Mouse (Mus musculus): Measurements from ENCODE around the gene Psap. TPM values are rescaled to one million over a fixed set of nuclear protein-coding genes. Genes with fewer than 3 reads are reported as not detected.
"Not testable (repeated sequence)": the region's sequence is repeated elsewhere in the genome, so short reads cannot be mapped to it uniquely, and the experiment has no call there.

Gene Psap
- polyA plus RNA-seq, 1 experiment from 2014 or later, result 104 TPM

DNA sequence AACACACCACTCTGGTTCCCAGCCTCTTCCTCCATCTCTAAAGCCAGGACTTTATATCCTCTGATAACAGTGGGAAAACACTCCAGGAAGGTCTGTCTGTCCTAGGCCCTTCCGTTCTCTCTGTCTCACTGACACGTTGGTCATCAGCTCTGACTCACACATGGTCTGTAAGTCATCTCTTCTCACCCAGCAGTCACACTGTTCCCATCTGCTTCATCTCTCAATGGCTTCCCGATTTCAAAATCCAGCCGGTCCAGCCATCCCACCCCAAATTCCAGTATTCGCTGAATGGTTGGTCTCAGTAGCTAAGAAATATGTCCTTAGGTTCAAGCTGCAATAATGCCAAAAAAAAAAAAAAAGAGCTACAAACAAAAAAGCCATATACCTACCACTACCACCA, 33.5 kb upstream of the Psap start:
- no peak overlapping the region for H3K4me2 ChIP-seq (ENCODE audit: low read length)
- no peaks in the 10 kb centered on the region for H3K27me3 ChIP-seq (replicated peaks; ENCODE audit: control insufficient read depth, insufficient read depth, low read length)
- DNase-seq (ENCODE audit: low spot score), result no peak
- no peak for ATAC-seq (replicated peaks; ENCODE audit: low FRiP score, low TSS enrichment, low read depth)
- H3K4me1 ChIP-seq (replicated peaks; ENCODE audit: control insufficient read depth, insufficient read depth, low read length), result 0 out of 2 replicates have a peak, but pooled peaks cover 3% of the 10 kb centered on the region
- no peak overlapping the region for H3K9ac ChIP-seq (ENCODE audit: low read length)
- WGBS, result 78% methylated on average over 5 of the region's 5 CpGs
- no peak overlapping the region for H3K4me3 ChIP-seq (ENCODE audit: low read depth, low read length)
- no peaks in the 10 kb centered on the region for H3K36me3 ChIP-seq (ENCODE audit: control insufficient read depth, insufficient read depth, low read length)
- H3K9me3 ChIP-seq (ENCODE audit: control insufficient read depth, low read length), result no peaks in the 10 kb centered on the region
- H3K27ac ChIP-seq (ENCODE audit: low read depth), result no peak overlapping the region

DNA sequence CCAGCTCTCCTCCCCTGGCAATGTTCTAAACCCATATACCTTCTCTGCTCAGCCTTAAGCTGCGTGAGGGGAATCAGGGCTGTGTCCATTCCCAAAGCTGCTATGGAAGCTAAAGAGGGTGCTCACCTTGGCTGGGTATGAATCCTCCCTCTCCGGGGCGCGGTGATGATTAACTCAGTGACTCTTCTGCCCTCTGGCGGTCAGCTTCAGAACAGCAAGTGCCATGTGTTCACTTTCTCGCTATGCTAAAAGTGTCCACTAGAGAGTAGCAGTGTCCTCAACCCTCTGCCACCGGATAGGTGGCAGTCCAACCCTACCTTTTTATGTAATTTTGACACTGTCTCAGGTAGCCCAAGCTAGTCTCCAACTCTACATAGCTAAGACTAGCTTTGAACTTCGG, 32.4 kb upstream of the Psap start:
- H3K27ac ChIP-seq (ENCODE audit: low read depth), result no peak overlapping the region
- no peak overlapping the region for H3K4me3 ChIP-seq (ENCODE audit: low read depth, low read length)
- no peaks in the 10 kb centered on the region for H3K27me3 ChIP-seq (replicated peaks; ENCODE audit: control insufficient read depth, insufficient read depth, low read length)
- no peaks in the 10 kb centered on the region for H3K36me3 ChIP-seq (ENCODE audit: control insufficient read depth, insufficient read depth, low read length)
- 4% methylated on average over 8 of the region's 8 CpGs for WGBS
- DNase-seq (ENCODE audit: low spot score) (peak; percentile 99), ATAC-seq (replicated peaks; ENCODE audit: low FRiP score, low TSS enrichment, low read depth) (peak; percentile 78)
- H3K9me3 ChIP-seq (ENCODE audit: control insufficient read depth, low read length), result no peaks in the 10 kb centered on the region
- H3K4me2 ChIP-seq (ENCODE audit: low read length), result no peak overlapping the region
- 0 out of 2 replicates have a peak, but pooled peaks cover 3% of the 10 kb centered on the region for H3K4me1 ChIP-seq (replicated peaks; ENCODE audit: control insufficient read depth, insufficient read depth, low read length)
- H3K9ac ChIP-seq (ENCODE audit: low read length), result no peak overlapping the region

DNA sequence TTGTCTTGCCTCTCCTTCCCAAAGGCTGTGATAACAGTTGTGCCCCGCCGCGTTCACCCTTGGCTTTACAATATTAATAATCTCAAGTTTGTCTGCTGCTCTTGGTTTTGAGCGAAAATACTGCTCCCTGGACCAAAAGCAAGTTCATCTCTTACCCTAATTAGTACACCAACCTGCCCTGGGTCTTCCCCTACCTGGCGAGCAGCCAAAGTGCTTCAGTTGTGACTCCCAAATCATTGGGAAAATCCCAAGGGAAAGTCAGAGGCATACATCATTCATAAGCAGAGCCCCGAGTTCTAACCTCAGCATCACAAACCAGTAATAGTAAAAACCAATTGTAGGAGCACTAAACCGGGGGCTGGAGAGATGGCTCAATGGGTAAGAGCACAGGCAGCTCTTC, 31.8 kb upstream of the Psap start:
- Histone ChIP-seq H3K27ac (ENCODE audit: low read depth) (no peak overlapping the region), H3K4me2 (ENCODE audit: low read length) (no peak overlapping the region), H3K4me1 (replicated peaks; ENCODE audit: control insufficient read depth, insufficient read depth, low read length) (0 out of 2 replicates have a peak, but pooled peaks cover 3% of the 10 kb centered on the region), H3K9me3 (ENCODE audit: control insufficient read depth, low read length) (no peaks in the 10 kb centered on the region), H3K36me3 (ENCODE audit: control insufficient read depth, insufficient read depth, low read length) (no peaks in the 10 kb centered on the region), H3K4me3 (ENCODE audit: low read depth, low read length) (no peak overlapping the region), H3K9ac (ENCODE audit: low read length) (no peak overlapping the region), H3K27me3 (replicated peaks; ENCODE audit: control insufficient read depth, insufficient read depth, low read length) (no peaks in the 10 kb centered on the region)
- 79% methylated on average over 7 of the region's 7 CpGs for WGBS
- ATAC-seq (replicated peaks; ENCODE audit: low FRiP score, low TSS enrichment, low read depth) (no peak), DNase-seq (ENCODE audit: low spot score) (no peak)

DNA sequence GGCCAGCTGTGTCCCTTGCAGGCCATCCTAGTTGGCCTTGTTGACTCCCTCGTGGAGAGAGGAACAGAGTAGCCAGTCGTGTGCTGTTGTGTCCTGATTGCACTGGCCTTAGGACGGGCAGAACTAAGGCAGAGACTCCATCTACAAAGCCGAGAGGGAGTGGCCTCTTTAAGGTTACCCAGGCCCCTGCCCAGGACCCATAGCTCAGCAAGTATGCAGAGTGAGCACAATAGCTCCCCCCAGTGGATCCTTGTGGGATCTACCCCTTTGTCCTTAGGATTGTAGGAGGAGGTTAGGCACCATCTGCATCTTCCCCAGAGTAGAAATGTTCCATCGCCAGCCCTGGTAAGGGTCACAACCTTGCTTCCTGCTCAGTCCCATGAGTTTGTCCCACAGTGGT, 30.9 kb upstream of the Psap start:
- Histone ChIP-seq H3K4me1 (replicated peaks; ENCODE audit: control insufficient read depth, insufficient read depth, low read length) (0 out of 2 replicates have a peak, but pooled peaks cover 3% of the 10 kb centered on the region), H3K27me3 (replicated peaks; ENCODE audit: control insufficient read depth, insufficient read depth, low read length) (no peaks in the 10 kb centered on the region), H3K36me3 (ENCODE audit: control insufficient read depth, insufficient read depth, low read length) (no peaks in the 10 kb centered on the region), H3K9ac (ENCODE audit: low read length) (no peak overlapping the region), H3K27ac (ENCODE audit: low read depth) (no peak overlapping the region), H3K4me3 (ENCODE audit: low read depth, low read length) (no peak overlapping the region), H3K9me3 (ENCODE audit: control insufficient read depth, low read length) (no peaks in the 10 kb centered on the region), H3K4me2 (ENCODE audit: low read length) (no peak overlapping the region)
- 41% methylated on average over 5 of the region's 5 CpGs for WGBS
- ATAC-seq (replicated peaks; ENCODE audit: low FRiP score, low TSS enrichment, low read depth) (no peak; the same call in 1 of the 2 replicates), DNase-seq (ENCODE audit: low spot score) (peak; percentile 81)

DNA sequence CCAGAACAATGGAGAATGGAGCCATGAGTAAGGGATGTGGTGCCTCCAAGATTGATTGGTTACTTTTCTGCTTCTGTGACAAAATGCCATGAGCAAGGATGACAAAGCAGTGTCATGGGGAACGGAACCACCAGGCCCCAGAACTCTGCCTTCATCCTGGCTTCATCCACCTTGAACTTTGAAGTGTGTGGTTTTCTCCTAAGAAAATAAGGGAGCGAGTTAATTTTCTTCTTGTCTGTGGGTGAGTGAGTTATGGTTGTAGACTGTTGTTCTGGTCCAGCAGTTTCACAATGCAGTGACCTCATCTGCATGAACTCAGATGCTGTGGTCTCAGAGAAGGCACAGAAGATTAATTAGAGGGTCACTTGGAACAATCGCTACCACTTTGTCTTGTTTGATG, 29.1 kb upstream of the Psap start:
- not testable (repeated sequence) for H3K4me3 ChIP-seq (ENCODE audit: low read depth, low read length); H3K4me1 ChIP-seq (replicated peaks; ENCODE audit: control insufficient read depth, insufficient read depth, low read length); ATAC-seq (replicated peaks; ENCODE audit: low FRiP score, low TSS enrichment, low read depth); H3K27me3 ChIP-seq (replicated peaks; ENCODE audit: control insufficient read depth, insufficient read depth, low read length); DNase-seq (ENCODE audit: low spot score); H3K9me3 ChIP-seq (ENCODE audit: control insufficient read depth, low read length); H3K36me3 ChIP-seq (ENCODE audit: control insufficient read depth, insufficient read depth, low read length); H3K9ac ChIP-seq (ENCODE audit: low read length); H3K27ac ChIP-seq (ENCODE audit: low read depth); H3K4me2 ChIP-seq (ENCODE audit: low read length)
- 75% methylated on average over 3 of the region's 3 CpGs for WGBS

DNA sequence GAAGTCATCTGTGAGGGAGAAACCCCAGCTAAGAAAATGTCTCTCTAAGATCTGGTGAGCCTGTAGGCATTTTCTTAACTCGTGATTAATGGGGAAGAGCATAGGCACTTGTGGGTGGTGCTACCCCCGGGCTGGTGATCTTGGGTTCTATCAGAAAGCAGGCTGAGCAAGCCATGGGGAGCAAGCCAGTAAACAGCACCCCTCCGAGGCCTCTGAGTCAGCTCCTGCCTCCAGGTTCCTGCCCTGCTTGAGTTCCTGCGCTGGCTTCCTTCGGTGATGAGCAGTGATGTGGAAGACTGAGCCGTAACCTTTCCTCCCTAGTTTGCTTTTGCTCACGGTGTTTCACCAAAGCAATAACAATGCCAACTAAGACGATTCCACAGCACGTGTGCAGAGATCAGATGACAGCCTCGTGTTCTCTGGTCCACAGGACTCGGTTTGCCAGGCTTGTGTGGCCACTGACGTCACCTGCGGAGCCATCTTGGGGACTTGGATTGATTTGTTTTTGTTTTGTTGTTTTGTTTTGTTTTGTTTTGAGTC, 26.9 kb upstream of the Psap start:
- no peak overlapping the region for H3K9ac ChIP-seq (ENCODE audit: low read length)
- no peak for DNase-seq (ENCODE audit: low spot score)
- no peak overlapping the region for H3K4me2 ChIP-seq (ENCODE audit: low read length)
- no peaks in the 10 kb centered on the region for H3K27me3 ChIP-seq (replicated peaks; ENCODE audit: control insufficient read depth, insufficient read depth, low read length)
- ATAC-seq (replicated peaks; ENCODE audit: low FRiP score, low TSS enrichment, low read depth), result no peak
- no peaks in the 10 kb centered on the region for H3K36me3 ChIP-seq (ENCODE audit: control insufficient read depth, insufficient read depth, low read length)
- H3K27ac ChIP-seq (ENCODE audit: low read depth), result no peak overlapping the region
- 90% methylated on average over 13 of the region's 13 CpGs for WGBS
- H3K4me3 ChIP-seq (ENCODE audit: low read depth, low read length), result no peak overlapping the region
- H3K4me1 ChIP-seq (replicated peaks; ENCODE audit: control insufficient read depth, insufficient read depth, low read length), result no peaks in the 10 kb centered on the region
- no peaks in the 10 kb centered on the region for H3K9me3 ChIP-seq (ENCODE audit: control insufficient read depth, low read length)

DNA sequence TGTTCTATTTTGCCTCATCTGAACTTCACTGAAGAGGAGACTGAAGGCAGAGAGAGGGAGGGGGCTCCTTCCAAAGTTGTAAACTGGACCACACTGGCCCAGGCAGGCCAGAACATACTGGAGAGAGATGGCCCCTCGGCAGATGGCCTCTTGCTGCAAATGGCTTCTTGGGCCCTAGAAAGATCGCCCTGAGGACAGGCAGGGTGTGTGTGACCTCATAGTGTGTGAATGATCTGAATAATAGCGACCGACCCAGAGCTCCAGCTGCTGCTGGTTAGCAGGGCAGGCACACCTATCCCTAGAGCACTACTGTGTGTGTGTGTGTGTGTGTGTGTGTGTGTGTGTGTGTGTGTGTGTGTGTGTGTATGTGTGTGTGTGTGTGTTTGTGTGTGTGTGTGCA, 25.2 kb upstream of the Psap start:
- Histone ChIP-seq H3K4me2 (ENCODE audit: low read length) (no peak overlapping the region), H3K4me1 (replicated peaks; ENCODE audit: control insufficient read depth, insufficient read depth, low read length) (no peaks in the 10 kb centered on the region), H3K9me3 (ENCODE audit: control insufficient read depth, low read length) (no peaks in the 10 kb centered on the region), H3K27ac (ENCODE audit: low read depth) (no peak overlapping the region), H3K9ac (ENCODE audit: low read length) (no peak overlapping the region), H3K27me3 (replicated peaks; ENCODE audit: control insufficient read depth, insufficient read depth, low read length) (no peaks in the 10 kb centered on the region), H3K4me3 (ENCODE audit: low read depth, low read length) (no peak overlapping the region), H3K36me3 (ENCODE audit: control insufficient read depth, insufficient read depth, low read length) (no peaks in the 10 kb centered on the region)
- no peak for ATAC-seq (replicated peaks; ENCODE audit: low FRiP score, low TSS enrichment, low read depth)
- WGBS, result 82% methylated on average over 4 of the region's 4 CpGs
- DNase-seq (ENCODE audit: low spot score), result no peak

DNA sequence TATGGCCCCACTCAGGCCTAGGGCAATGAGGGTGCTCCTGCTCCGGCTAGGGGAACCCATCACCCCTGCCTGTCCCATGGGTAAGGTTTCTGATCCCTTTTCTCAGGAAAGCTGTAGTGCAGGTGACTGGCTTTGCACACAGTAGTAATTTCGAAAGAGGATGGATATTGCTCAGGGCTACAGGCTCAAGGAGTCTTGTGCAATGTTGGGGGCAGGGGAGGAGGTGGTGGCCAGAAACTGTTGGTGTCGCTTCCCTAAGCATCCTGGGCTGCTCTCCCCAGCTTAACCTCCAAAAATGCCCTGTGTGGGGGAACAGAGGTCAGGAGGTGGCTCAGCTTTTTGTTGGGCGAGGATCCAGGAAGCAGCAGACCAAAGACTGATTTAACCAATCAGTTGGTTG, 24.8 kb upstream of the Psap start:
- H3K27ac ChIP-seq (ENCODE audit: low read depth), result no peak overlapping the region
- DNase-seq (ENCODE audit: low spot score), result no peak
- H3K27me3 ChIP-seq (replicated peaks; ENCODE audit: control insufficient read depth, insufficient read depth, low read length), result no peaks in the 10 kb centered on the region
- ATAC-seq (replicated peaks; ENCODE audit: low FRiP score, low TSS enrichment, low read depth), result no peak
- H3K36me3 ChIP-seq (ENCODE audit: control insufficient read depth, insufficient read depth, low read length), result no peaks in the 10 kb centered on the region
- 72% methylated on average over 4 of the region's 4 CpGs for WGBS
- no peaks in the 10 kb centered on the region for H3K9me3 ChIP-seq (ENCODE audit: control insufficient read depth, low read length)
- no peak overlapping the region for H3K4me2 ChIP-seq (ENCODE audit: low read length)
- no peaks in the 10 kb centered on the region for H3K4me1 ChIP-seq (replicated peaks; ENCODE audit: control insufficient read depth, insufficient read depth, low read length)
- H3K9ac ChIP-seq (ENCODE audit: low read length), result no peak overlapping the region
- no peak overlapping the region for H3K4me3 ChIP-seq (ENCODE audit: low read depth, low read length)

DNA sequence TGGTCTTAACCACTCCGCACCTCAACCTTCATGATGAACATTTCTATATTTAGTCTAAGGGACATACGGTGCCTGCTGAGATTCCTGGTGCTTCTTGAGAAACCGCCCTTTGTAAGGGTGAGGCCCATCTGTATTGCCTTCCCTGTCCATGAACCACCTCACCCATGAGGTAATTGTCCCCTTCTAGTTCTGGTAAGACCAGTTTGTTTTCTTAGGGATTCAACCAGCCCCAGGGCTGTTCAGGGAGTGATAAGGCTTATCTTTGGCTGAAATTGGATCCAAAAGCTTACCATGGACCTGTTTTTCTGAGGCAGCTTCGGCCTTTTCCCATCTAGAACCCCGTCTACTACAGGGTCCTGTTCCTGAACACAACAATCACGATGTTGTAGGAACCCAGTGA, 21.3 kb upstream of the Psap start:
- DNase-seq (ENCODE audit: low spot score), result no peak
- H3K4me3 ChIP-seq (ENCODE audit: low read depth, low read length), result no peak overlapping the region
- H3K4me1 ChIP-seq (replicated peaks; ENCODE audit: control insufficient read depth, insufficient read depth, low read length), result no peaks in the 10 kb centered on the region
- no peaks in the 10 kb centered on the region for H3K27me3 ChIP-seq (replicated peaks; ENCODE audit: control insufficient read depth, insufficient read depth, low read length)
- H3K4me2 ChIP-seq (ENCODE audit: low read length), result no peak overlapping the region
- ATAC-seq (replicated peaks; ENCODE audit: low FRiP score, low TSS enrichment, low read depth), result peak; percentile 72
- no peaks in the 10 kb centered on the region for H3K9me3 ChIP-seq (ENCODE audit: control insufficient read depth, low read length)
- peak overlapping the region; percentile 57 for H3K27ac ChIP-seq (ENCODE audit: low read depth)
- no peak overlapping the region for H3K9ac ChIP-seq (ENCODE audit: low read length)
- 69% methylated on average over 6 of the region's 6 CpGs for WGBS
- H3K36me3 ChIP-seq (ENCODE audit: control insufficient read depth, insufficient read depth, low read length), result no peaks in the 10 kb centered on the region
